Mouse (Mus musculus): ENCODE results near the gene Lrrc30.

Lrrc30 gene

GRCm38 (mm10) chr17:67583422-67583821 is 49.1 kb downstream of the Lrrc30 start:
- no peak for DNase-seq (ENCODE audit: low spot score in 2 of 2)

- no peak for DNase-seq (ENCODE audit: low spot score in 2 of 2)
Measured at GRCm38 (mm10) chr17:67582681-67583356, 49.7 kb downstream of the Lrrc30 start.

GRCm38 (mm10) chr17:67581839-67582238 is 50.7 kb downstream of the Lrrc30 start:
- DNase-seq (ENCODE audit: low spot score in 2 of 2) = no peak

All from frontal cortex, postnatal 10 days (tissue).